Mouse (Mus musculus): Measurements from ENCODE around the gene Car12. TPM values are rescaled to one million over a fixed set of nuclear protein-coding genes. Genes with fewer than 3 reads are reported as not detected.
A peak's percentile ranks its signal among the peaks of the same experiment; 100 is the strongest.

Gene Car12
- total RNA-seq, 2 experiments from 2014 or later: 0.31 to 0.55 TPM

GRCm38 (mm10) chr9:66708054-66708772, 5.3 kb upstream of the Car12 start:
- no peak for DNase-seq
- intact Hi-C loops (cut with DNase I; ENCODE audit: low total_unique reads): loop anchor here (10.0 kb wide), 1 partner anchor 117 kb away; no protein-coding TSS in a partner anchor

- intact Hi-C loops (cut with DNase I; ENCODE audit: low total_unique reads): loop anchor here (10.0 kb wide), 1 partner anchor 116 kb away; no protein-coding TSS in a partner anchor
These were observed 4.5 kb upstream of the Car12 start for GRCm38 (mm10) chr9:66708816-66709555.

GRCm38 (mm10) chr9:66710626-66711025, 2.9 kb upstream of the Car12 start:
- peak; percentile 69 for DNase-seq
- intact Hi-C loops (cut with DNase I; ENCODE audit: low total_unique reads): no loop called here

More at GRCm38 (mm10) chr9:66708816-66709555, 4.5 kb upstream of the Car12 start:
- peak; percentile 34 for DNase-seq

- intact Hi-C loops (cut with DNase I; ENCODE audit: low total_unique reads): no loop called here
- DNase-seq: no peak
These were observed 583 bp downstream of the Car12 start for GRCm38 (mm10) chr9:66714022-66714515.

DNA sequence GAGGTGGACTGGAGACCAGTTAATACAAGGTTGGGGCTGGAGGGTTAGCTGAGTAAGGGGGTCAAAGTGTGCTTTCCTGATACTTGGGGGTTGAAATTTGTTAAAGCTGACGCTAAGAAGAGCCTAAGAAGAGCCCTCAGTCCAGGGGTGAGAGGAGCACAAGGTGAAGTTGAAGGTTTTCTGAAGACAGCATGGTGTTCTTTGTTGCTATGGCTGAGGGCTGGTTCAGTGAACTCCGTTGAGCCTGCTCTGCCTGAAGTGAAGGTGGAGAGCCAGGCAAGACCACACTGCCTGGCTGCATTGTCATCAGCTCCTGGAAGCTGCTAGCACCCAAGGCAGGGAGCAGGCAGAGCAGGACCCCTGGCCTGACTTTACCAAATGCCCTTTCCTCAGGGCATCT, 1.9 kb downstream of the Car12 start:
- intact Hi-C loops (cut with DNase I; ENCODE audit: low total_unique reads): no loop called here
- DNase-seq: no peak

DNA sequence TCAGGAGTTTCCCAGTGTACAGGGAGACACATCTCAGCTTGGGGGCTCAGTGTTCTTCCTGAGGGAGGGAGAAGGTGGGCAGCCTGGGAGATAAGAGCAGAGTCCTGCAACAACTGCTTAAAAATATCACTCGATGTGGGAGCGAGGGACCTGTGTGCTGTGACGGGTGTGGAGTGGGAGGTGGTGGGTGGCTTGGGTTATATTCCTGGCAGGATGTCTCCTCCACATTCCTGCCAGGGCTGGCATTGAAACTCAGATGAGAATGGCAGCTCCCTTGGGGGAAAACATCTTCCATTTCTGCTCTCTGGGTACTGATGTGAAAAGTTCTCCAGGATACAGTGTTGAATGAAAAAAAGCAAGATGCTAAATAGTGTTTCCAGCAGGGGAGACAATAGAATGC, 3.0 kb downstream of the Car12 start:
- DNase-seq: no peak
- intact Hi-C loops (cut with DNase I; ENCODE audit: low total_unique reads): no loop called here

DNA sequence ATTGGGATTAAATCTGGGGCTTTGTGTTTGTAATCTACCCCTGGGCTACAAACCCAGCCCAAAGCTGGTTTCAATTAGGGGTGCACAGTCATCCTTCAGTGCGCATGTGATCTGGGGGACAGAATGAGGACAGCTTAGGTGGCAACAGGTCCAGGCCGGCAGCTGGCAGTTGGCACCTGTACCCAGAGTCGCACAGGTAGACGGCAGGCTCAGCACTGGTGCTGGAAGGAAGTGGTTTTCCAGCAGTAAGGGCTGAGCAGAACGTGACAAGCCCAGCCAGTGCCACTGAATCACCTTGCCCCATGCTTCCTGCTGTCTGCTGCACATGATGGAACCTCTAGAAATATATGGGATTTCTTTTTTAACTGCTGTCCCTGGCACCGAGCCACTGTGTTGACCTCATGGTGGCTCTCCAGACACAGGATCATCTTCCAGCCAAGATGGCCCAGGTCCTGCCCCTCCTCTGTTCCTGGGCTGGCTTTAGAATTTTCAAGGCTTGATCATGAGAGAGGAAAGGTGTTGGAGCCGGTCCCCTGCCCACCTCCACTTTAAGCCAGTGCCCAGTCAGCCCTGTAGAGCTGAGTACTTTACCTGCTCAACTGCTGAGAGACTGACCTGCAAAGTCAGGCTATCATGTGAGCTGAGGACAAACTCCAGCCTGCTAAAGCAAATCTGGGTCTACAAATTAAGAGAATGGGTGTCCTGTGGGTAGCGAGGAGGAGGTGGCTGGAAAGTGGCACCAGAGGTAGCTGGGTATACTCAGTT, 7.4 kb downstream of the Car12 start:
- intact Hi-C loops (cut with DNase I; ENCODE audit: low total_unique reads): loop anchor here (5.0 kb wide), 1 partner anchor 41 kb away; no protein-coding TSS in a partner anchor
- no peak for DNase-seq

GRCm38 (mm10) chr9:66722187-66722868, 8.8 kb downstream of the Car12 start:
- intact Hi-C loops (cut with DNase I; ENCODE audit: low total_unique reads): loop anchor here (5.0 kb wide), 1 partner anchor 40 kb away; no protein-coding TSS in a partner anchor

GRCm38 (mm10) chr9:66722869-66723272, 9.4 kb downstream of the Car12 start:
- no peak for DNase-seq
- intact Hi-C loops (cut with DNase I; ENCODE audit: low total_unique reads): loop anchor here (5.0 kb wide), 1 partner anchor 39 kb away; no protein-coding TSS in a partner anchor

More at GRCm38 (mm10) chr9:66722187-66722868, 8.8 kb downstream of the Car12 start:
- no peak for DNase-seq

- no peak for DNase-seq
These were observed 12.1 kb downstream of the Car12 start for GRCm38 (mm10) chr9:66725591-66725990.

DNA sequence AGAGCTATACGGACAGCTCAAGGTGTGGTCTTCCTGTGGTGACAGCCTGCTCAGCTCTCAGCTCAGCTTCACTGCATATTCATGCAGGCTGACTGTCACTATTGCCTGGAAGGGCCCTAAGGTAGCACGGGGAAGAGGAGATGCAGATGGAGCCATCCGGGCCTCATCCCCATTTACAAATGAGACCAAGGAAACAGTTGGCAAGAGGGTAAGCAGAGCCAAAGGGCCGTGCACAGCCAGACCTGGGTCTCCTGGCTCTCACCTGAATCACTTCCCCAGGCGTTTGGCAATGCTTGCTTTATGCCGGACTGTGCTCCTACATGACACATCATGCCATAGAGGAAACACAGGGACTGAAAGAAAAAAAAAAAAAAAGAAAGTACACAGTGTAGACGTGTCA, 13.8 kb downstream of the Car12 start:
- intact Hi-C loops (cut with DNase I; ENCODE audit: low total_unique reads): no loop called here
- DNase-seq: no peak

More at GRCm38 (mm10) chr9:66725591-66725990, 12.1 kb downstream of the Car12 start:
- intact Hi-C loops (cut with DNase I; ENCODE audit: low total_unique reads): no loop called here

DNA sequence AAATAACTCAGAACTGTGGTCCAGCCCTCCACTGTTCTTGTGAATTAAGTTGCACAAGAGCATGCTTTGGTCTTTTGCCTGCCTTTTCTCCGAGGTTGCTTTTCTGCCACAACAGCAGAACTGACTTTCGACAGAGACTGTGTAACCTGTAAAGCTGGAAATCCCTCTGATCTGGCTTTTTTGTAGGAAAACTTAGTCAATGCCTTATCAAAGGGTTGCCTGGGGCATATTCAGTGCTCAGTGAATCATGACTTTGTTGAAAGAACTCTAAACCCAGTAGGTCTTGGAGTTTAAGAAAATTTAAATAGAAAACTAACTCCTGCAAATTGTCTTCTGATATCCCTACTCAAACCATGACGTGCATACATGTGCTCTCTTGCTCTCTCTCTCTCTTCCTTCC, 17.1 kb downstream of the Car12 start:
- intact Hi-C loops (cut with DNase I; ENCODE audit: low total_unique reads): no loop called here

DNA sequence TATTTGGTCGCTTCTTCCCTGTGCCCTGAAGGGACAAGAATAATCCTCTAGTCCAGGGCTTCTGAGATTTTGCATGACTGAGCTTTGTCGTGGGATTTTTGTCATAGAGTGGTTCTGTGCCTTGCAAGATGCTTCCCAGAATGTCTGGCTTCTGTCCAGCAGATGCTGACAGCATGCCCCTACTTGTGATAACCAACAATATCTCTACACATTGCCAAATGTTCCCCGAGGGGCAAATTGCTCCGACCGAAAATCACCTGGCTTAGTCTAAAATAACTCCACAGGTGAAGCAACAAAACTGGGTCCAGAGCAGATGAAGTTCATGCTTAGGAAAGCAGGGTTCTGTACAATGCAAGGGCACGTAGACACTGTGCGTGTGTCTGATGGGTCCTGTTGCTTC, 17.8 kb downstream of the Car12 start:
- DNase-seq: no peak
- intact Hi-C loops (cut with DNase I; ENCODE audit: low total_unique reads): no loop called here

More for the DNA sequence above, 17.1 kb downstream of the Car12 start:
- DNase-seq: no peak

- DNase-seq: no peak
- intact Hi-C loops (cut with DNase I; ENCODE audit: low total_unique reads): no loop called here
These were observed 19.6 kb downstream of the Car12 start for GRCm38 (mm10) chr9:66732791-66733691.

DNA sequence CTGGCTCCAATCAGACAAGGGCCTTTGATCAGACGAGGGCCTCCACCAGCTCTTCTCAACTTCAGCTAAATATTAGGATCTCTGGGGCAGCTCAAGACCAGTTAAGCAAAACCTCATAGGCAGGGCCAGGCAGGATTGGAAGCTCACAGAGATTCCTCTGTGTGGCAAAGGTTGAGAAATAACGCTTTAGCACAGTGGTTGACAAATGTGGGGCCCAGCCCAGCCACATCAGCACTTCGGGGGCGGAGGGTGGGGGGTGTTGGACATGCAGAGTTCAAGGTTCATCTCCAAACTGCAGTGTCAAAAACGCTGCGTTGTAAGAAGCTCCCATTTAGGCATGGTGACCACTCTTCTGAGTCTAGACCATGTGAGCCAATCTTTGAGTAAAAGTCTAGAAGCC, 21.1 kb downstream of the Car12 start:
- DNase-seq: no peak
- intact Hi-C loops (cut with DNase I; ENCODE audit: low total_unique reads): no loop called here

GRCm38 (mm10) chr9:66735122-66735521, 21.6 kb downstream of the Car12 start:
- intact Hi-C loops (cut with DNase I; ENCODE audit: low total_unique reads): no loop called here
- DNase-seq: no peak

GRCm38 (mm10) chr9:66736016-66736415, 22.5 kb downstream of the Car12 start:
- intact Hi-C loops (cut with DNase I; ENCODE audit: low total_unique reads): no loop called here
- no peak for DNase-seq

DNA sequence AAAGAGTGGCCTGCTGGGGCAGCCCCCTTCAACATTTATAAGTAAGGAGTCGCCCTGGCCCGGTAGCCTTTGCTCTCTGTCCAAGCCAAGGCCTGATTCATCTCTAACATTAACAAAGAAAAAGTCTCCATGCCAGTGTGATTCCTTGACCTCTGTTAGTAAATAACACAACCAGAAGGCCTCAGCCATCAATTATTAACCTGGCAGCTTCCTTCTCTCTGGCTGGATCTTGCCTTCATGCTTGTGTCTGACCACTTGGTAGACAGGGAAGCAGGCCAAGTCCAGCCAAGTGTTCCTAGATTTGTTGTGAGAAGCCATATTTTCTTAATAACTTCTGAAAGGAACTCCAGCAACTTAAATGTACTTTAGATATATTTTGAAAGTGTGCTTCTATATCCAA, 23.1 kb downstream of the Car12 start:
- intact Hi-C loops (cut with DNase I; ENCODE audit: low total_unique reads): no loop called here
- no peak for DNase-seq

Data from gastrocnemius, postnatal 14 days (tissue).